Mouse (Mus musculus) megakaryocyte, adult 5-6 weeks (primary cell): ENCODE results near the gene Fam89a. TPM values are rescaled to one million over a fixed set of nuclear protein-coding genes. Genes with fewer than 3 reads are reported as not detected.

Experiments used
- ATAC-seq: 2 replicates; pipeline ENCODE4 v1.8.0; 2016; ENCODE audit warnings: mild to moderate bottlenecking, inconsistent platforms; ENCODE audit not compliant: poor library complexity, severe bottlenecking
- total RNA-seq, 2 experiments: library from RNA; stranded (forward) in 1 of 2; stranded (reverse) in 1 of 2; fragments of 153-499, 151-499 nt in 1 of 2; fragments of 221-1000, 200-1000 nt in 1 of 2; gene quantifications; 2 replicates each; pipeline versions ENCODE4 v1.2.3 to v1.2.4; 2015 to 2017

Fam89a gene
- total RNA-seq, 2 experiments from 2014 or later: 0.33 to 0.98 TPM

GRCm38 (mm10) chr8:124754101-124754791 lies 2.6 kb upstream of the Fam89a start:
- no peak for ATAC-seq

GRCm38 (mm10) chr8:124752325-124752862 lies 762 bp upstream of the Fam89a start:
- ATAC-seq: no peak

- 0 out of 2 replicates have a peak, but pooled peaks have one; percentile 10 for ATAC-seq
These were observed 441 bp downstream of the Fam89a start for GRCm38 (mm10) chr8:124751191-124751590.

GRCm38 (mm10) chr8:124746661-124747060 lies 5.0 kb downstream of the Fam89a start:
- no peak for ATAC-seq

GRCm38 (mm10) chr8:124739268-124739667 lies 12.4 kb downstream of the Fam89a start:
- ATAC-seq: peak; percentile 51; the same call in 1 of the 2 replicates

- no peak for ATAC-seq
These were observed 16.2 kb downstream of the Fam89a start for GRCm38 (mm10) chr8:124735371-124735911.

- ATAC-seq: peak; percentile 62
These were observed 18.8 kb downstream of the Fam89a start for GRCm38 (mm10) chr8:124732828-124733227.

GRCm38 (mm10) chr8:124724301-124724700 lies 27.3 kb downstream of the Fam89a start:
- no peak for ATAC-seq

GRCm38 (mm10) chr8:124721862-124722515 lies 29.6 kb downstream of the Fam89a start, which contains the start of the genes Ttc13 and Arv1:
Ttc13 (minus strand) TSS chr8:124721983.
Arv1 (plus strand) TSS chr8:124722139.
- peak; percentile 97 for ATAC-seq

GRCm38 (mm10) chr8:124720938-124721861 lies 30.4 kb downstream of the Fam89a start:
- no peak for ATAC-seq

GRCm38 (mm10) chr8:124720133-124720532 lies 31.5 kb downstream of the Fam89a start:
- ATAC-seq: no peak

GRCm38 (mm10) chr8:124715736-124716135 lies 35.9 kb downstream of the Fam89a start:
- ATAC-seq: no peak

GRCm38 (mm10) chr8:124713207-124713606 lies 38.4 kb downstream of the Fam89a start:
- no peak for ATAC-seq

GRCm38 (mm10) chr8:124705823-124706222 lies 45.8 kb downstream of the Fam89a start:
- ATAC-seq: no peak

- no peak for ATAC-seq
These were observed 47.3 kb downstream of the Fam89a start for GRCm38 (mm10) chr8:124704376-124704775.

GRCm38 (mm10) chr8:124703526-124703925 lies 48.1 kb downstream of the Fam89a start:
- no peak for ATAC-seq

GRCm38 (mm10) chr8:124702183-124702582 lies 49.4 kb downstream of the Fam89a start:
- no peak for ATAC-seq

GRCm38 (mm10) chr8:124701023-124701422 lies 50.6 kb downstream of the Fam89a start:
- peak; percentile 92 for ATAC-seq

GRCm38 (mm10) chr8:124700271-124700670 lies 51.4 kb downstream of the Fam89a start:
- ATAC-seq: no peak

- no peak for ATAC-seq
These were observed 56.1 kb downstream of the Fam89a start for GRCm38 (mm10) chr8:124695424-124696100.
